Mouse (Mus musculus) erythroblast, embryonic 14.5 days (primary cell): ENCODE results near the gene Gpn2. TPM values are rescaled to one million over a fixed set of nuclear protein-coding genes. Genes with fewer than 3 reads are reported as not detected.

Experiments
- H3K27me3 ChIP-seq: 2 replicates; pipeline ENCODE4 v1.6.1; 2012; ENCODE audit warnings: inconsistent platforms; ENCODE audit not compliant: control insufficient read depth
- H3K36me3 ChIP-seq: 2 replicates; pipeline ENCODE4 v1.6.1; 2012; ENCODE audit warnings: mild to moderate bottlenecking, inconsistent platforms; ENCODE audit not compliant: control insufficient read depth
- H3K4me1 ChIP-seq: 2 replicates; pipeline ENCODE4 v1.6.1; 2012; ENCODE audit warnings: inconsistent platforms; ENCODE audit not compliant: control insufficient read depth
- H3K4me3 ChIP-seq: replicated peaks from 2 replicates; pipeline ENCODE3; 2012; ENCODE audit warnings: moderate library complexity, mild to moderate bottlenecking, inconsistent platforms
- H3K9me3 ChIP-seq: 2 replicates; pipeline ENCODE4 v1.6.1; 2012; ENCODE audit warnings: low read length, inconsistent platforms, mixed read lengths; ENCODE audit not compliant: control insufficient read depth
- GATA1 ChIP-seq: IDR thresholded peaks from 2 replicates; pipeline ENCODE4 v1.6.1; 2012; ENCODE audit warnings: low read length, inconsistent platforms, mixed read lengths
- TAL1 ChIP-seq: IDR thresholded peaks from 3 replicates; pipeline ENCODE4 v1.6.1; 2012; ENCODE audit warnings: low read length, inconsistent platforms, mixed read lengths
- polyA plus RNA-seq: library from polyadenylated mRNA; stranded (reverse); fragments of >175 nt; gene quantifications from 2 replicates; pipeline ENCODE4 v1.2.3, GENCODE M21; 2012

Gpn2 gene
- polyA plus RNA-seq, 1 experiment, result 4.2 TPM

DNA sequence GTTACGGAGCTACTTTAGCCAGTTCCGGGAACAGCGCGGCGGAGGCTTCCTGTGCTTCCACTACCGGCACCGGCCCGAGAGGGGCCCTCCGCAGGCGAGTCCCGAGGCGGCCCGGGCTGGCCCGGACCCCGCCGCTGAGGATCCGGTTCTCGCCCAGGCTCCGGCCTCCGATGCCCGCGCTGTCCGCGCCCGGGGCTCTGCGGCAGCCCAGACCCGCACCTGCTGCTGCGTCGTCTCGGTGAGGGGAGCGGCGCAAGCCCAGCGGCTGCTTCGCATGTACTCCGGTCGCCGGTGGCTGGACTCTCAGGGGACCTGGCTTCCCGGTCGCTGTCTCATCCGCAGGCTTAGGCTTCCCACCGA is 9.3 kb upstream of the Gpn2 start:
- peaks cover 26% of the 10 kb centered on the region for H3K4me1 ChIP-seq

DNA sequence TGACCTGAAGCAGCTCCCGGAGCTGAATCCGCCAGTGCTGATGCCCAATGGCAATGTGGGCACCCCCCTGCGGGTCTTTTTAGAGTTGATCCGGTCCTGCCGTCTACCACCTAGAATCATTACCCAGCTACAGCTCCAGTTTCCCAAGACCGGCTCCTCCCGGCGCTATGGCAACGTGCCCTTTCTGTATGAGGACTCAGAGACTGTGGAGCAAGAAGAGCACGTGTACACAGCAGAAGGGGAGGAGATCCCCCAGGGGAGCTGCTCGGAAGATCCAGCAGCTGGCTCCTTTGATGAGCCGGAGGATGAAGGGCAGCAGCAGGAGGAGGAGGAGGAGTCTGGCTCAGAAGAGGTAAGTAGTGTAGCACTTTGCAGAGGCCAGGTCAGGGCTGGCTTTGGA is 6.2 kb upstream of the Gpn2 start:
- peaks cover 49% of the 10 kb centered on the region for H3K36me3 ChIP-seq
- H3K4me1 ChIP-seq, result peaks cover 29% of the 10 kb centered on the region
- TF ChIP-seq GATA1 (no peak), TAL1 (no peak)
- H3K4me3 ChIP-seq, result no peak overlapping the region
- H3K27me3 ChIP-seq, result no peaks in the 10 kb centered on the region
- no peaks in the 10 kb centered on the region for H3K9me3 ChIP-seq

More for the DNA sequence above, 9.3 kb upstream of the Gpn2 start:
- no peak for TF ChIP-seq GATA1
- TF ChIP-seq TAL1, result no peak
- Histone ChIP-seq H3K9me3 (0 out of 2 replicates have a peak, but pooled peaks cover 2% of the 10 kb centered on the region), H3K36me3 (peaks cover 22% of the 10 kb centered on the region), H3K4me3 (peak overlapping the region; percentile 88), H3K27me3 (no peaks in the 10 kb centered on the region)

DNA sequence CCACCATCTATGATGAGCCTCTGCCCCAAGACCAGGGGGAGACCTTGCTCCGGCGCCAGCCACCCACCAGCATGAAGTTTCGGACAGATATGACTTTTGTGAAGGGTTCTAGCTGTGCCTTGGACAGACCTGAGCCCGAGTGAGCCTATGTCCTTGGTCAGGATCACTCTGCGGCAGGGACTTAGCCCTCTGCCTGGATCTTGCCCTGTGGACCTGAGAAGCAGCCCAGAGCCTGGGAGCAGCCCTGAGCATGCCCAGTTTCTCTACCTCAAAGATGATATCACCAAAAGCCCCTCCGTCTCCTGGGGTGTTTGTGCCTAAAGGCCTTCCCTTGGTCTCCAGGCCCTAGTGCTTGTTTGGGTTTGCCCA is 488 bp upstream of the Gpn2 start:
- no peak for TF ChIP-seq GATA1
- no peak for TF ChIP-seq TAL1
- peak overlapping the region; percentile 83 for H3K4me3 ChIP-seq
- H3K4me1 ChIP-seq, result peaks cover 24% of the 10 kb centered on the region
- H3K36me3 ChIP-seq, result peaks cover 67% of the 10 kb centered on the region
- H3K27me3 ChIP-seq, result no peaks in the 10 kb centered on the region
- no peaks in the 10 kb centered on the region for H3K9me3 ChIP-seq

DNA sequence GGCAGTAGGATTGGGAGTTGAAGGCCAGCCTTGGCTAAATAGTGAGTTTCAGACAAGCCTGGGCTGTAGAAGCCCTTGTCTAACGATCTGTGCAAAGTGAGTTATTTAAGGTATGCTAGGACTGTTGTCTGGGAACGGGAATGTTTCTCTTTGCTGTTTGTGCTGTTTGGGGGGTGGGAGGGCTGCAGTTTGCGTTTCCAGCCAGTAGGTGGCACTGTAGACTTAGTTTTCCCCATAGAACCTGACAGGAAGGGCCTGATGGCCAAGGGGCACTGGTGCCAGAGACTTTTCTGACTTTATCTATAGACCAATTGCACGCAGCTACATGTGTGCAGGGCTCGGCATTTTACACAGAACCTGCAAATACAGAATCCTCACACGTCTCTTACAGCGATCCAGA is 8.4 kb downstream of the Gpn2 start:
- Histone ChIP-seq H3K36me3 (peaks cover 43% of the 10 kb centered on the region), H3K27me3 (no peaks in the 10 kb centered on the region), H3K9me3 (no peaks in the 10 kb centered on the region), H3K4me1 (no peaks in the 10 kb centered on the region), H3K4me3 (no peak overlapping the region)
- TF ChIP-seq GATA1, result no peak
- no peak for TF ChIP-seq TAL1

DNA sequence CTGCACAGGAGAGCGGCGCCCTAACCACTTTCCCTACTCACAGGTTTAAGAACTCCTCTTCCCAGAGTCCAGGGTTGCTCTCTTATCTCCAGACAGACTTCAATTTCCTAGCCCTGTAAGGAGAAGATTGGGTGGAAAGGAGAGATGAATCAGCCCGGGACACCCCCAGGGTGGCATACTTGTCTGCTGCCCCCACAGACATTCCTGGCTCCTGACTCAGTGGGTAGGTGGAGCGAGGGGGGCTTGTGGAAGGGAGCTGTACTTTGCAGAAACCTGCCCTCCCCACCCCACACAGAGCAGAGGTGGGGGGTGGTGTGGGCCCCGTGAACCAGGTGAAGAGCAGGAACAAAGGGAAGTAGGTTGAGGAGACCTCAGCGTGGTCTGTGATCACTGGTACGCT is 11.4 kb downstream of the Gpn2 start:
- Histone ChIP-seq H3K27me3 (peaks cover 24% of the 10 kb centered on the region), H3K4me3 (no peak overlapping the region), H3K36me3 (peaks cover 14% of the 10 kb centered on the region), H3K9me3 (no peaks in the 10 kb centered on the region), H3K4me1 (peaks cover 20% of the 10 kb centered on the region)
- no peak for TF ChIP-seq TAL1
- no peak for TF ChIP-seq GATA1

DNA sequence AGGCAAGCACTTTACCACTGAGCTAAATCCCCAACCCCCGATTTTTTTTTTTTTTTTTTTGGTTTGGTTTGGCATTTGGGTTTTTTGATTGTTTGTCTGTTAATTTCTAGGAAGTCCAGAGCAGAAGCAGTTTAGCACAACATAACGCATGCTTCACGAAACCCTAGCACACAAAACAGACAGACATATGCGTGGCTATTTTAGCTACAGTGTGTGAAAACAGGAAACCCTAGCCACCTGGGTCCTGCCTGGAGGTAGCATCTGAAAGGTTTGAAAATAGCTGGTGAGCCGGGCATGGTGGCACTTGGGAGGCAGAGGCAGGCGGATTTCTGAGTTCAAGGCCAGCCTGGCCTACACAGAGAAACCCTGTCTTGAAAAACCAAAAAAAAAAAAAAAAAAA is 11.9 kb downstream of the Gpn2 start:
- no peak for TF ChIP-seq GATA1
- no peak for TF ChIP-seq TAL1
- Histone ChIP-seq H3K4me1 (peaks cover 20% of the 10 kb centered on the region), H3K9me3 (no peaks in the 10 kb centered on the region), H3K4me3 (no peak overlapping the region), H3K27me3 (peaks cover 26% of the 10 kb centered on the region), H3K36me3 (peaks cover 9% of the 10 kb centered on the region)

DNA sequence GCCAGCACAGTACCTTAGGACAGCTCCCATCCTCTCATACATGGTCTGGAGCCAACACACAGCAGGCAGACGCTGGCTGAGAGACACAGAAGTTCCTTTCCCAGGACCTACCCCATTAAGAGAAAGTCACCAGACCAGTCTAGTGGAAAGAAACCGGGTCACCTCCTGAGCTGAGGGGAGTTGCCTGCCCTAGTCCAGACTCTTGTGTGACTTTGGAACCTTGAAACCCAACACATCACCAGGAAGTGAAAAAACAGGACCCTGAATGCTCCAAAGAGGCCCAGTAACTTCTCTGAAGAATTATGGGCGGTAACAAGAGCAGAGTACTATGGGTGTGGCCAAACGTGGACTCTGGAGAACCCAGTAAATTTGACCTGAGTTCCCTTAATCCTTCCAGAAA is 14.5 kb downstream of the Gpn2 start:
- TF ChIP-seq TAL1 (no peak), GATA1 (no peak)
- peak overlapping the region; percentile 64 for H3K4me3 ChIP-seq
- H3K36me3 ChIP-seq, result no peaks in the 10 kb centered on the region
- peaks cover 38% of the 10 kb centered on the region for H3K27me3 ChIP-seq
- H3K4me1 ChIP-seq, result peaks cover 25% of the 10 kb centered on the region
- no peaks in the 10 kb centered on the region for H3K9me3 ChIP-seq

DNA sequence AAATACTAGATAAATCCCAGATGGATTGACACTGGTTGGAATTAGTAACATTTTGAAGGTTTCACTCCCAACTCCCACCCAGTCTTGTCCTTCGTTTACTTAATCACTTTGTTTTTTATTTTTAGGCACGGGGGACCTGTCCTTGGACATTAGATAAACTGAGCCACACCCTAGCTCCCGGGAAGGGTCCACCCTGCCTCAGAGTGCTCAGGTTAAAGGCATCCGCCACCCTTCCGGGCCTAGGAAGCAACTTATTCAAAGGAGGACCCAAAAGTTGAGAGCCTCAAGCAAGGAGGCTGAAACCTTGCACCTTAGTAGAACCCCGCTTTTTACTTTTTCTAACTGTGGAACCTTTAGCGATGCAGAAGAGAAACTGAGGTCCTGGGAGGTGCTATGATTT is 15.0 kb downstream of the Gpn2 start:
- TF ChIP-seq GATA1, result no peak
- TF ChIP-seq TAL1, result no peak
- H3K9me3 ChIP-seq, result no peaks in the 10 kb centered on the region
- H3K27me3 ChIP-seq, result peaks cover 38% of the 10 kb centered on the region

DNA sequence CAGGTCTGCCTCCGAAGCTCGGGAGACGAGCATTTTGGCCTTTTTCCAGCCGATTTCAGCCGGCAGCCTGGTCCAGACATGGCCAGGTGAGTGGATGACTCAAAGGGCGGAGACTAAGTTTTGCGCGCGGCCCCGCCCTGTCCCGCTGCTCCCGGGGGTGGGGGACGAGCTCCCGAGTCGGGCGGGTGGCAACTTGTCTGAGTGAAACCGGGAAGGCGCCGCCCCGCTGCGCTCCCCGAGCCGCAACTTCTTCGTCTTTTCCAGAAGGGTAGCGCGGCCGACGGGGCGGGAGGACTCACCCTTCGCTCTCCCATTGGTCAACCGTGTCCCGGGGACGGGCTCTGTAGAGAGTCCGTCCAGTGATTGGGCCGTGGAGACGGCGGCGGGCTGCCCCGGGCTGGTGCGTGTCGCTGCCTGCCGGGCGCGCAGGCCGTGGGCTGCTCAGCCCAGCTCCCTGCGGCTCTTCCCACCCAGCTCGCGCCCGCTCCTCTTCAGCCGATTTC is 15.5 kb downstream of the Gpn2 start:
- no peaks in the 10 kb centered on the region for H3K9me3 ChIP-seq

More for the DNA sequence above, 15.0 kb downstream of the Gpn2 start:
- Histone ChIP-seq H3K4me1 (peaks cover 25% of the 10 kb centered on the region), H3K36me3 (no peaks in the 10 kb centered on the region), H3K4me3 (peak overlapping the region; percentile 64)

DNA sequence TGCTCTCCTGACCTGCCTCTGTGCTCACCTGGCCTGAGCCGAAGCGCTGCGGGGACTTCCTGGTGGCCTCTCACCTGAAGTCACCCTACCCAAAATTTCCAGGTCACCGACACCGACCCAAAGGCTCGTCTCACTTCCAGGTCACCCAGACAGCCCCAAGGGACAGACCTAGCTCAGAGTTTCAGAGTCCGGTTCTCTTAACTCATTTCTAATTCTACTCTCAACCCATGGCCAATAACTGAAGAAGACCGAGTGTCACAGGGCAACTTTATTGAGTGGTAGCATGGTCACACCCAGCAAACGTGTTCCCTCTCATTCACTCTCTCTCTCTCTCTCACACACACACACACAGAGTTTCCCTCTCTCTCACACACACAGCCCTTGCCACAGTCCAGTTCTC is 16.1 kb downstream of the Gpn2 start:
- Histone ChIP-seq H3K4me1 (peaks cover 25% of the 10 kb centered on the region), H3K27me3 (peaks cover 38% of the 10 kb centered on the region), H3K4me3 (peak overlapping the region; percentile 64), H3K36me3 (no peaks in the 10 kb centered on the region), H3K9me3 (no peaks in the 10 kb centered on the region)
- no peak for TF ChIP-seq TAL1
- no peak for TF ChIP-seq GATA1

More for the DNA sequence above, 15.5 kb downstream of the Gpn2 start:
- Histone ChIP-seq H3K4me1 (peaks cover 25% of the 10 kb centered on the region), H3K27me3 (peaks cover 38% of the 10 kb centered on the region), H3K4me3 (peak overlapping the region; percentile 64), H3K36me3 (no peaks in the 10 kb centered on the region)
- TF ChIP-seq TAL1 (no peak), GATA1 (no peak)
